Mouse (Mus musculus) right cerebral cortex, postnatal 36 days (tissue): Measurements from ENCODE around the gene Tenm3.

ENCODE experiments used
- DNase-seq, 2 experiments: peaks; one replicate each; pipeline ENCODE4 v3.0.0; 2022; ENCODE audit warnings: low spot score in 2 of 2, mixed read lengths in 1 of 2

The Tenm3 gene

GRCm38 (mm10) chr8:48279360-48279759, 564.4 kb downstream of the Tenm3 start:
- DNase-seq, result no peak

DNA sequence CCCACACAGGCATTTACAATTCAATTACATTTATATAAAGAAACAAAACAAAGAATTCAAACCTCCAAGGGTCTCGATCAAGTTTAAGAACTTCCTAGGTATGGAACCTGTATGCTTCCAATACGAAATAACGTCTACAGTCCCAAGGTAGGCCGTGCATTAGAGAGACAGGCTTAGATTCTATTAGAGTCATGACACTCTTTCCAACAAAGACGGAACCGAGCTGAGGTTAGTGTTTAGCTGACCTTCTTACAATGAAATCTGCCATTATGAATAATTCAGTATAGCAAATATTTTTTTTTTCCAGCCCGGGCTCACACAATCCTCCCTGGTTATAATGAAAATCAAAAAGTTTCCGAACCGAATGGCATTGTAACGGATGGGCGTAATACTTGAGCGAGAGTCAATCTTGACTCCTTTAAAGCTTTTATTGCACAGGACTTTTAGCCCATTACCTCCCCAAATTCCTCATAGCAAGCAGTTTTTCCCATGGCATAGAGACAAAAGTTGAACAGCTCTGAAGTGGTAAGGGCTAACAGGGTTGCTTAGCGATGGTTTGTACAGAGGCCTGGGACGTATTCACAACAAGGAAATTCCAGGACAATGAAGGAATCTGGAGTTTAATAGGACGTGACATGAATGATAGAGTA, 565.6 kb downstream of the Tenm3 start:
- DNase-seq, result no peak

DNA sequence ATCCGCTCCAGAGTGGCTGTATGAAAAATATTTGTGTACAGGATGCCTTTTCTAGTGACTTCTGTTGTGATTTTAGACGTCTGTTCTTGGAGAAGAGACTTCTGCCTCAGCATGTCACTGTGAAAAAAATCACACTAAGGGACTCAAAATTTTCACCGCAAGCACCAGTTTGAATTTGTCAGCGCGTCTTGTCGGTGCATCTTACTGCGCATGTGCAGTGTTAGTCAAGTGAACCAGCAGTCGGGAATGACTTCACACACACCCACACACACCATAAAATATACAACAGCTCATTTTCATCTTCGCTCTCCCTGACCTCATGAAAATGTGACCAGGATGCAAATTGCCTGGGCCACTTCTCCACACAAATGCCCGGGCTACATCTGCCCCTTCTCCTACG, 568.7 kb downstream of the Tenm3 start:
- no peak for DNase-seq

DNA sequence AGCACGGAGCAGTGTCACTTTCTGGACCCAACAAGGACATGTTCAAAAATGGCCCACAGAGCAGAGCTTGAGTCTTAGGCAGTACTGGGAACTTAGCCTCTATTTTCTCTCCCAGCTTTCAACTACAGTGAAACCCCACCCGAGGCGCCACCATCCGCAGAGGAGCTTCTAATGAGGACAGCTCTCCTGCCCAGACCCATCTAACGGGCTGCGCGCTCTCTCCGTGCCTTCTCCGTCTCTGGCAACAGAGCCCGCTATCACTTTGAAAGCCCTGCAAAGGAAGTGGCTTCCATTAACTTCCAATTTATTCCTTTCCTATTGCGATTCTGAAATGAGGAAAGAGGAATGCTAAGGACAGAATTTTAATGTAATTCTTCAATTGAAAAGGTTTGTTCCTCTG, 569.2 kb downstream of the Tenm3 start:
- DNase-seq, result no peak

DNA sequence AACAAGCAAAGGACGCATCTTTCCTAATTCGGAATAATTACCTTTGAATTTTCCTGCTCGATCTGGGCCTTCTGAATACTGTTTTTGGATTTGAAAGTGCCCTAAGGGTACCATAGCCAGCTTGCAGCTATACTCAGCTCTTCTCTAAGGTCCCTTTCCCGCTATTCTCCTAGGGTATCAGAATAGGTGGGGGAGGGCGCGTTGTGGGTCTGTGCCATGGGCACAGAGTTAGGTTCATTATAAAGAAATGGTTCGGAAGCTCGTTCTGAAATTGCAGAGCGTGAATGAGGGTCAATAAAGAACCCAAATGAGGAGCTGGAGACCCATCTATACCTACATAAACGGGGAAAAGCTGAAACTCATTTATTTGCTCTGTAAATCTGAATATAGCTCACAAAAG, 575.1 kb downstream of the Tenm3 start:
- no peak for DNase-seq

- DNase-seq, result no peak
Measured at GRCm38 (mm10) chr8:48260265-48260664, 583.5 kb downstream of the Tenm3 start.

GRCm38 (mm10) chr8:48259832-48260231, 583.9 kb downstream of the Tenm3 start:
- no peak for DNase-seq

GRCm38 (mm10) chr8:48243876-48244275, 599.9 kb downstream of the Tenm3 start:
- no peak for DNase-seq

- DNase-seq, result no peak
Measured at GRCm38 (mm10) chr8:48240917-48241531, 602.7 kb downstream of the Tenm3 start.

DNA sequence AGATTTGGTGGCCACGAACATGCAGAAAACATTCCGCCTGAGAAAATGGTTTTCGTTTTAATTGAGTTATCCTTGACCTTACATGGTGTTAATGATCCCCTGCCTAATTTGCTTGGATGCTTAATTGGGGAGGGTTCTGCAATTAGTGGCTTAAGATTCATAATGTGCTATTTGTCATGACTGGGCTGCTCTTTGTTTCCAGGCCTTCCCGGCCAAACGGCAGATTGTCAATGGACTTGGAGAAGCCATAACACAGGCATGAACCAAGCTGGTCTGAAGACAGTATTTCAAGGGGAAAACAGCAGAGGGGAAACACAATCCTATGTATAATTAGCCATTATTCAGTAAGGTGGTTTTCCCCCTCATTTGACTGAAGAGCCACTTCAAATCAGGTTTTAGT, 606.8 kb downstream of the Tenm3 start:
- DNase-seq, result no peak

- no peak for DNase-seq
Measured at GRCm38 (mm10) chr8:48232927-48233326, 610.8 kb downstream of the Tenm3 start.

- DNase-seq, result peak in 1 of 2 experiments; percentile 58
Measured at GRCm38 (mm10) chr8:48231882-48232281, 611.9 kb downstream of the Tenm3 start.

- no peak for DNase-seq
Measured at GRCm38 (mm10) chr8:48231389-48231788, 612.4 kb downstream of the Tenm3 start.

DNA sequence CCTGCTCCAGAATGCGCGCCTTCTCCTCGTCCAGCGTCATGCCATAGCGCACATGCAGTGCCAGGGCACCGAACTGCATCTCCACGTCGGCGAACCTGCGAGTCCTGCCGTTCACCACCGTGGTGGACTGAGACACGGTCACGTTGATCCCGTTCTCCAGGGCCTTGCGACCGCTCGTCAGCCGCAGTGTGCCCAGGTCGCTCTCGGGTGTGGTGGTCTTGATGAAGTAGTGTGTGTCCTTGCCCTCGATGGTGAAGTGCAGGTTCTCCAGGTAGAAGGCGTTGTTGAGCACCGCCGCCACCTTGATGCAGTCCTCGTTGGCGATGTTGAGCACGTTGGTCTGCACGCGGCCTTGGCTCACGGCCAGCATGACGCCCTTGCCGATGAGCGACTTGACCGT, 615.1 kb downstream of the Tenm3 start:
- DNase-seq, result no peak

DNA sequence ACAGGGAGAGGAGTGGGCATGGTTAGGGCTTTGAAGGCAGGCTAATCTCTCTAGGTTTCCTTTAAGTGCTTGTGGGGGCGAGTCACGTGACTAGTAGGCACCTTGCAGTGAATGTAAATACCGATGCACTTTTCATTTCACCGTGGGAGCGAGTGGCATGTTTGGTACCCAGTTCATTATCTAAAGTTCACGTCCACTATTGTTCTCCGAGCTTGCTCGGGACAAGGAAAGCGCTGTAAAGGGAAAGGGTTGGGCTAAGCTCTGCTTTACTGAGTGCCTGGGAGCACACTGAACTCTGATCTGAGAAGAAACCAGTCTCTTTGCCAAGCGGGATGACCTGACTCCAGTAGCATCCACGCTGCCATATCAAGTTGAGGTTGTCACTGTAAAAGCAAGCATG, 619.0 kb downstream of the Tenm3 start:
- DNase-seq, result no peak

GRCm38 (mm10) chr8:48222429-48222769, 621.4 kb downstream of the Tenm3 start:
- peak; percentile 78 to 85 for DNase-seq

- DNase-seq, result no peak
Measured at GRCm38 (mm10) chr8:48221724-48222428, 621.9 kb downstream of the Tenm3 start.

DNA sequence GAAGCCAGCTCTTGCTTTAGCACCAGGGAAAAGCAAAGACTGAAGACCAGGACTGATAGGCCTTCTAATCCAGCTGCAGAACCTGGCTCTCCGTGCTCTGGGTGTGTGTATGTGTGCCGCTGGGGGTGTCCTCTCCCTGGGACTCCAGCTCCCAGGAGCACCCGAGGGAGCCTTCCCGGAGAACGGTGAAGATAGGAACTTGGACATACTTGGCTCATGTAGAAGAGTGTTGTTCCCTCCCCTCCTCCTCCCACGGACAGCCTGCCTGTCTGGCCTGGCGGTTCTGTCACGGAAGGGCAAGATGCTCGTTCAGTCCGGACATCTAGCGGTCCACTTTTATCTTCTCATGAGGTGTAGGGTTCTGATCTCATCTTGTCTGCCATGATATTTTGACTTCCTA, 622.4 kb downstream of the Tenm3 start:
- no peak for DNase-seq

- peak in 1 of 2 experiments; percentile 31 for DNase-seq
Measured at GRCm38 (mm10) chr8:48220529-48221181, 623.1 kb downstream of the Tenm3 start.

DNA sequence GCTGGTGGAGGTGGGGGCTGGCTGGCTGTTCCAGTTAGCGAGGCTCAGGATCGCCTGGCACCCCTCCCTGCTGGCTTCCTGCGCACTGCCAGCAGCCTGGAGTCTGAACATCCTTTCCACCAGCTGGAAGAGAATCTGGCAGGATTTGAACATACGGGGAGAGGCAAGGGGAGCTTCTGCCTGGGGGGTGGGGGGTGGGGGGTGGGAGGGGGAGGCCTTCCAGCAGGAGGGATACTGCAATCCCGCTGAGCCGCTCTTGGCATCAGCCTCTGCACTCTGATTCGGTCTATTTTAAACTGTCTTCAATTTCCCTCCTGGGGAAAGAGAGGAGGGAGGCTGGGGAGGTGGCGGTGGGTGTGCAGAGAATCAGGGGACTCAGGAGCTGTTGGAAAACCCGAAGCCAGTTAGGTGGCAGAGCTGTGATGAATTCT, 628.7 kb downstream of the Tenm3 start:
- peak; percentile 68 to 73 for DNase-seq

GRCm38 (mm10) chr8:48214386-48214785, 629.4 kb downstream of the Tenm3 start:
- DNase-seq, result no peak

DNA sequence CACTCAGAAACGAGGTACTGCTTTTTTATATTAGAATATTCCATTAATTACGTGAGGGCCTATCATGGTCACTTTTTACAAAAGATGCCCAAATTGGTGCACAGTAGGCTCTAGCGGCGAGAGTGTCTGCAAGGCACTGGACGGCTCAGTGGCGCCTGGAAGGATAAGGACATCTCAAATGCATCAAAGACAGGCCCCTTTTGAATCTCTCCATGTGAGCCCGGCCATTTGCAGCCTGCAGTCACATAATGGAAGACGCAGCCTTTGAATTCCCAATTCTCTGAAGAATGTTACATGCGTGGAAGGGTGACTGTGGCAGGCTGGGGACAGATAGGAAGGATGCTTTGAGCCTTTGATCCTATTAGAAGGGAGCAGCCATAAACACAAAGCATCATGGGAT, 631.8 kb downstream of the Tenm3 start:
- DNase-seq, result no peak

- DNase-seq, result no peak
Measured at GRCm38 (mm10) chr8:48207567-48207966, 636.2 kb downstream of the Tenm3 start.
